Mouse (Mus musculus): Measurements from ENCODE around the gene Stk38. TPM values are rescaled to one million over a fixed set of nuclear protein-coding genes. Genes with fewer than 3 reads are reported as not detected.
A peak's percentile ranks its signal among the peaks of the same experiment; 100 is the strongest.

Stk38 gene
- polyA plus RNA-seq, 1 experiment from 2014 or later, result 150 TPM

DNA sequence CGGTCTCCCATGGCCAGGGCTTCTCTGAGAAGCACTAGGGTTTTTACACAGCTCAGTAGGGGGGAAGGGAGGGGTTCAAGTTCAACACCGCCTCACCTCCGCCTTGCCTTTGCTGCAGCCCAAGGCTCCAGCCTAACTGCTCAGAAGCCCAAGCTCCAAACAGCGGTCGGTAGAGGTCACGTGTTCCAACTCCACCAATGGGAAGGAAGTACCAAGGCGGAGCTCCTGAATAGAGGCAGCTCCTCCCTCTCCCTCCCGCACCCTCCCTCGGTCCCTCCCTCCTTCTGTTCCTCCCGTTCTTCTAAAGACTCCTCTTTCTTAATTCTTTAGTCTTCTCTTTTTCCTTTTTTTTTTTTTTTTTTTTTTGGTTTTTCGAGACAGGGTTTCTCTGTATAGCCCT, 65.7 kb downstream of the Stk38 start:
- Histone ChIP-seq H3K4me1 (no peaks in the 10 kb centered on the region), H3K4me2 (replicated peaks) (no peak overlapping the region), H3K27ac (no peak overlapping the region), H3K4me3 (no peak overlapping the region), H3K36me3 (no peaks in the 10 kb centered on the region), H3K9ac (no peak overlapping the region), H3K9me3 (replicated peaks) (no peaks in the 10 kb centered on the region), H3K27me3 (no peaks in the 10 kb centered on the region)
- WGBS, result 66% methylated on average over 10 of the region's 11 CpGs
- no peak for ATAC-seq (ENCODE audit: low FRiP score)

DNA sequence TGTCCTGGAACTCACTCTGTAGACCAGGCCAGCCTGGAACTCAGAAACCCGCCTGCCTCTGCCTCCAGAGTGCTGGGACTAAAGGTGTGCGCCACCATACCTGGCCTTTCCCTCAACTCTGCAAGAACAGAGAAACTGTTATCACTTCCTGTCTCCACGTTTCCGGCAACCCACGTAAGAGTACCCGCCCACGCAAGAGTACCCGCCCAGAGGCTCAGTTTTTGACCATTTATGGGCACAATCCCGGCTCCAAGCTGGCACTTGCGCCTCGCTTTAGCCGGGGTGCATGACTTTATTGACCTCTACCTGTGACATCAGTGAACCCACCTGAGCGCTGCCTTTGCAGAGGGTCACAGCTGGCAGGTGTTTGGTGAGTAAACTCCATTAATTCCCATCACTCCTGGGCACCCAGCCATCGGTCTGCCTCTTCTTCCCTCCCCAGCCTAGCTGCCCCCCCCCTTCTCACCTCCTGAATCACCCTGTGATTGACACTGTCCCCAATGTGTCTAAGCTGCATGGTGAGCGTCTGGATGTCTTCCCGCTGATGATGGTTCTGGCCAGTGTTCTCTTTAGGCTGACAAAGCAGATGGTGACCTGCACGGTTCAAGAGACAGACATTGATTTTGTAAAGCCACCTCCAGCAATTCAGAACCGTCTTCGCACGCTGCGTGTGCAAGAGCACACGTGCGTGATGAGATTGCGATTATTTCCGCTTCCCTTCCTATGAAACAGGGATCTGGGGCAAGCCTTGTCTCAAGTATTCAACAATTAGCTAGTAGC, 66.8 kb downstream of the Stk38 start:
- H3K4me1 ChIP-seq, result no peaks in the 10 kb centered on the region
- no peak overlapping the region for H3K9ac ChIP-seq
- no peak for ATAC-seq (ENCODE audit: low FRiP score)
- H3K27ac ChIP-seq, result no peak overlapping the region
- 87% methylated on average over 25 of the region's 25 CpGs for WGBS
- no peak overlapping the region for H3K4me2 ChIP-seq (replicated peaks)
- H3K27me3 ChIP-seq, result no peaks in the 10 kb centered on the region
- no peaks in the 10 kb centered on the region for H3K36me3 ChIP-seq
- no peaks in the 10 kb centered on the region for H3K9me3 ChIP-seq (replicated peaks)
- H3K4me3 ChIP-seq, result no peak overlapping the region

GRCm38 (mm10) chr17:28936622-28937345, 71.0 kb downstream of the Stk38 start:
- no peak for ATAC-seq (ENCODE audit: low FRiP score)
- Histone ChIP-seq H3K9me3 (replicated peaks) (no peaks in the 10 kb centered on the region), H3K9ac (no peak overlapping the region), H3K27ac (no peak overlapping the region), H3K4me1 (no peaks in the 10 kb centered on the region), H3K36me3 (no peaks in the 10 kb centered on the region), H3K27me3 (no peaks in the 10 kb centered on the region), H3K4me2 (replicated peaks) (no peak overlapping the region), H3K4me3 (no peak overlapping the region)
- WGBS, result 77% methylated on average over 10 of the region's 10 CpGs

DNA sequence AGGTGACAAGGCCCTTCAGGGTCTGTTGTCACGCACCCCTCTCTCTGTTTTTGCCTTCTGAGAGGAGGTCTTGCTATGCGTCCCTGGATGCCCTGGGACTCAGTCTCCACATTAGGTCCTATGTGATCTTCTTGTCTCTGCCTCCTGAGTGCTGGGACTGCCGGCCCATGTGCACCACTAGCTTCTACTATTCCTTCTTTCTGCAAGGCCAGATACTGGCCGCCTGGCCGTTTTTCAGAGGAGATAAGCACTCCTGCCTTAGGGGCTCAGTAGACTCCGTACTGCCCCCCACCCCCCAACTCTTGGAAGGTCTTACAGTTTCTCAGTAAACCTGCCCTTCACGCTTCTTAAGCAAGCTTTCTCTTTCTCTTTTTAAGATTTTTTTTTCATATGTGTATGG, 71.7 kb downstream of the Stk38 start:
- WGBS, result 95% methylated on average over 7 of the region's 7 CpGs
- no peak overlapping the region for H3K4me2 ChIP-seq (replicated peaks)
- H3K9ac ChIP-seq, result no peak overlapping the region
- no peak overlapping the region for H3K27ac ChIP-seq
- no peak for ATAC-seq (ENCODE audit: low FRiP score)
- no peaks in the 10 kb centered on the region for H3K4me1 ChIP-seq
- no peaks in the 10 kb centered on the region for H3K27me3 ChIP-seq
- H3K36me3 ChIP-seq, result no peaks in the 10 kb centered on the region
- H3K9me3 ChIP-seq (replicated peaks), result no peaks in the 10 kb centered on the region
- H3K4me3 ChIP-seq, result no peak overlapping the region

GRCm38 (mm10) chr17:28934120-28934916, 73.5 kb downstream of the Stk38 start:
- ATAC-seq (ENCODE audit: low FRiP score), result no peak
- no peak overlapping the region for H3K9ac ChIP-seq
- no peak overlapping the region for H3K4me3 ChIP-seq
- H3K27ac ChIP-seq, result no peak overlapping the region
- H3K9me3 ChIP-seq (replicated peaks), result no peaks in the 10 kb centered on the region
- H3K27me3 ChIP-seq, result no peaks in the 10 kb centered on the region
- WGBS, result 77% methylated on average over 19 of the region's 19 CpGs
- H3K4me1 ChIP-seq, result peaks cover 10% of the 10 kb centered on the region
- no peaks in the 10 kb centered on the region for H3K36me3 ChIP-seq
- no peak overlapping the region for H3K4me2 ChIP-seq (replicated peaks)

DNA sequence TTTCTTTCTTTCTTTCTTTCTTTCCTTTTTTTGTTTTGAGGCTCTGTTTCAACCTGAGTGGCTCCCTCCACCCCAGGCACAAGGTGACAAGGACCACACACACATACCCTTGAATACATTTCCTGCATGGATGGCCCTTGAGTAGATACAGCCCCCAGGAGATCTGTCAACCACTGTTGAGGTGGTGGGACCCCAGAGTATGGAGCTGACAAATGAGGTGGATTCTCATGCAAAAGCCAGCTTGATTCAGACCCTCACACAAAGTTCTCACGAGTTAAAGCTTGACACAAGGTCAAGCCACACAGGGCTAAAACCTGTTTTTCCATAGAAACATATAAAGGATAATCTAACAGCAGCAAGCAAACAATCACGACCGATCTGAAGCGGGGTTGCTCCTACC, 75.5 kb downstream of the Stk38 start:
- Histone ChIP-seq H3K4me2 (replicated peaks) (no peak overlapping the region), H3K4me1 (peaks cover 10% of the 10 kb centered on the region), H3K36me3 (no peaks in the 10 kb centered on the region), H3K9me3 (replicated peaks) (0 out of 2 replicates have a peak, but pooled peaks cover 2% of the 10 kb centered on the region), H3K27ac (no peak overlapping the region), H3K4me3 (no peak overlapping the region), H3K27me3 (no peaks in the 10 kb centered on the region), H3K9ac (no peak overlapping the region)
- WGBS, result 88% methylated on average over 4 of the region's 4 CpGs
- ATAC-seq (ENCODE audit: low FRiP score), result no peak

DNA sequence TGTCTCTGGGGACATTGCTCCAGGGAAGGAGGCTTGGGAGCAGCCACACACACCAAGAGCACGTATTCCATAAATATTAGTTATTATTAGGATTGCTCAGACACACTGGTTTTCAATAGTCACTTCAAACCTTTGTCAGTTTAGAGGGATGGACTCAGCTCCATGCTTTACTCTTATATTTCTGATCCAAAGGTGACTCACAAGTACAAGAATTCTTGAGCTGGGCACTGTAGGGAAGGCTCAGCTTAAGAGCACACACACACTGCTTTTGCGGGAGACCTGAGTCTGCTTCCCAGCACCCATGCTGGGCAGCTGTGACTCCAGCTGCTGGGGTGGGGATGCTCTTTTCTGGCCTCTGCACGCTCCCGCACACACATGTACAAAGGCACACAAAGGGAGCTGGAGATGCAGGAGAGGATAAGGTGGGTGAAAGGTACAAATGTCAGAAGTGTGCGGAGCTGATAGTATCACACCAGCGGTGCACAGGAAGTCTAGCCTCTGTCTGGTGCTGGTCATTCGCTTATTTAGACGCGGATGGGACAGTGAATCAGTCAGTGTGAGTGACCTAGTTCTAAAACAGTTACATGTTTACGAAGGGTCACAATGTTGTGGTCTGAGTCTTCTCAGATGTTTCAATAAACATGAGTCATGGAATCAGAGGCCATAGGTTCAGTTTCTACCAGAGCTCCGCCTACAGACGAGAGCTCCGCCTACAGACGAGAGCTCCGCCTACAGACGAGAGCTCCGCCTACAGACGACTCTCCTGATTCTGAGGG, 76.2 kb downstream of the Stk38 start:
- no peak overlapping the region for H3K4me3 ChIP-seq
- ATAC-seq (ENCODE audit: low FRiP score), result no peak
- H3K9me3 ChIP-seq (replicated peaks), result 0 out of 2 replicates have a peak, but pooled peaks cover 3% of the 10 kb centered on the region
- peak overlapping the region; percentile 70; the same call in 1 of the 2 replicates for H3K27ac ChIP-seq
- H3K27me3 ChIP-seq, result no peaks in the 10 kb centered on the region
- no peak overlapping the region for H3K9ac ChIP-seq
- H3K4me2 ChIP-seq (replicated peaks), result no peak overlapping the region
- WGBS, result 92% methylated on average over 18 of the region's 18 CpGs
- H3K36me3 ChIP-seq, result no peaks in the 10 kb centered on the region
- peaks cover 10% of the 10 kb centered on the region for H3K4me1 ChIP-seq

DNA sequence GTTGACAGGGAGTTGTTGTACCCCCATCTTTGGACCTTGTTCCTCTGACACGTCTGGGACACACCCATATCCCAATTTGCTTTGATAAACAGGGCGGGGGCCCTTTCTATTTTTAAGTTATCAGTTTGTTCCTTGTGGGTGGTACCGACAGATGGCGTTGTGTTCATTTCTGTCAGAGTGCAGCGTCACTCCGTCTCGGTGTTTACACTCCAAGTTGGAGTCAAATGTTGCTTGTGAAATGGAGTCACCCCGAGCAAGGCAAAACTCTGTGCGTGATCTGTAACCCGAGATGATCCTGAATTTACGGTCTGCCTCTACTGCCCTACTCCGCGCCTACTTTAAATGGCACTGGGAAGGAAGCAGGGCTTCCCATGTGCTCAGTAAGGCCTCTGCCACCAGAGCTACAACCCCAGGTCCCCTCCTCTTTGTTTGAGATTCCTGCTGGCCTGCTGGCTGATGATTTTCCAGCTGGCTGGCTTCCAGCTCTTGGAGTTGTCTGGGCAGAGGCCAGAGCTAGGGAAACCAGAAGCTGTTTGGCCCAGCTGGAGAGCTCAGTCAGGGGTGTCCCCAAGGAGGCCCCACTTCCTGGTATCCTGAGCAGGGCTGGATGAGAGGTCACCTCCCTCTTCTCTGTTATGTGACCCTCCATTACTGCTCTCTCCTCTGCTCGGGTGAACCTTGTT, 77.3 kb downstream of the Stk38 start:
- H3K9me3 ChIP-seq (replicated peaks), result 0 out of 2 replicates have a peak, but pooled peaks cover 3% of the 10 kb centered on the region
- WGBS, result 20% methylated on average over 14 of the region's 14 CpGs

DNA sequence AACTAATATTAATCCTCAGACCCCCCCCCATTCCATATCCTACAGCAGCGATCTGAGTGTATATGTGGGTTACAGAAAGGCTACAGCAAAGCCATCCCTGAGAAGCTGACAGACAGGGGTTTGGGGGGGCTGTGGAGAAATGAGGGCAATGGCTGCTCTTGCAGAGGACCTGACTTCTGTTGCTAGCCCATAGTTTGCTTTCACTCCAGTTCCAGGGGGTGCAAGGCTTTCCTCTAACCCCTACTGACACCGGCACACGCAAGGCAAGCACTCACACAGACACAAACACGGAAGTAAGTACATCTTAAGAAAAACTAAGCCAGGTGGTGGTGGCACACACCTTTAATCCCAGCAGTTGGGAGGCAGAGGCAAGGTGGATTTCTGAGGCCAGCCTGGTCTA, 78.4 kb downstream of the Stk38 start:
- Histone ChIP-seq H3K9ac (no peak overlapping the region), H3K36me3 (no peaks in the 10 kb centered on the region), H3K4me2 (replicated peaks) (no peak overlapping the region), H3K27me3 (no peaks in the 10 kb centered on the region), H3K4me1 (peaks cover 13% of the 10 kb centered on the region), H3K9me3 (replicated peaks) (0 out of 2 replicates have a peak, but pooled peaks cover 3% of the 10 kb centered on the region), H3K4me3 (no peak overlapping the region), H3K27ac (no peak overlapping the region)
- WGBS, result 96% methylated on average over 4 of the region's 4 CpGs
- no peak for ATAC-seq (ENCODE audit: low FRiP score)

More for the DNA sequence above, 77.3 kb downstream of the Stk38 start:
- Histone ChIP-seq H3K9ac (no peak overlapping the region), H3K4me3 (no peak overlapping the region), H3K27me3 (no peaks in the 10 kb centered on the region), H3K27ac (peak overlapping the region; percentile 70), H3K4me2 (replicated peaks) (0 out of 2 replicates have a peak overlapping the region, but pooled peaks have one; percentile 1), H3K36me3 (no peaks in the 10 kb centered on the region), H3K4me1 (peaks cover 13% of the 10 kb centered on the region)
- ATAC-seq (ENCODE audit: low FRiP score), result peak; percentile 89

DNA sequence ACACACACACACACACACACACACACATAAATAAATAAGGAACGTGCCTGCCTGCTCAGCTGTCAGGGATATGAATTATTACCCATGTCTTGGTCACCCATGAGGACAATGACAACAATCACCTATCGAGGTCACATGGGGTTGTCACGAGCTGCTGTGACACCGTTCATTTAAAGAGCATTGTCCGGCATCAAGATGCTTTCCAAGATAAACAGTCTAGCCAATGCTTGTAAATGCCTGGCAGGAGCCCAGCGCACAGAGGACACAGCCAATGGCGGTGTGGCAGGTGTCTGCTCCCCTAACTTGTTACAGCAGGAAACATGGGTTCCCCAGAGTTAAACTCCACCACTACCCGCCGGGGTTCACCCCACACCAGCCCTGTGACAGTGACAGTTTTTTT, 79.8 kb downstream of the Stk38 start:
- Histone ChIP-seq H3K27me3 (no peaks in the 10 kb centered on the region), H3K27ac (no peak overlapping the region), H3K9ac (no peak overlapping the region), H3K4me2 (replicated peaks) (no peak overlapping the region), H3K36me3 (no peaks in the 10 kb centered on the region), H3K4me1 (peaks cover 13% of the 10 kb centered on the region), H3K9me3 (replicated peaks) (0 out of 2 replicates have a peak, but pooled peaks cover 3% of the 10 kb centered on the region), H3K4me3 (no peak overlapping the region)
- 83% methylated on average over 9 of the region's 9 CpGs for WGBS
- no peak for ATAC-seq (ENCODE audit: low FRiP score)
